Mouse (Mus musculus) macrophage (primary cell): ENCODE data around the gene Syt8. TPM values are rescaled to one million over a fixed set of nuclear protein-coding genes. Genes with fewer than 3 reads are reported as not detected.

Experiments
- H3K27ac ChIP-seq: fragments of 350-480 bp; formaldehyde crosslinking; 2 replicates; pipeline ENCODE4 v1.9.0; 2021
- H3K36me3 ChIP-seq: fragments of 350-480 bp; formaldehyde crosslinking; 2 replicates; pipeline ENCODE4 v1.9.0; 2021; ENCODE audit errors: inconsistent target
- H3K4me3 ChIP-seq: fragments of 350-480 bp; formaldehyde crosslinking; 2 replicates; pipeline ENCODE4 v1.9.0; 2021; ENCODE audit errors: inconsistent target
- H3K79me2 ChIP-seq: fragments of 350-480 bp; formaldehyde crosslinking; 2 replicates; pipeline ENCODE4 v1.9.0; 2021; ENCODE audit errors: inconsistent target
- WGBS: methylation state at CpG from one replicate; pipeline ENCODE4 v1.1.7; 2026; ENCODE audit warnings: inconsistent platforms; ENCODE audit not compliant: missing documents; 5-methylcytosine and 5-hydroxymethylcytosine counted together
- polyA plus RNA-seq: library from polyadenylated mRNA; stranded (reverse); fragments of 250-400 nt; gene quantifications from 3 replicates; pipeline ENCODE4 v1.2.4, GENCODE M21; 2018; ENCODE audit warnings: inconsistent platforms

Gene Syt8
- polyA plus RNA-seq, 1 experiment from 2014 or later: 4.8 TPM

GRCm38 (mm10) chr7:142470808-142471413 lies 36.3 kb downstream of the Syt8 start:
- Histone ChIP-seq H3K36me3 (no peaks in the 10 kb centered on the region), H3K4me3 (no peak overlapping the region), H3K79me2 (peaks cover 99% of the 10 kb centered on the region), H3K27ac (peak overlapping the region; percentile 27)
- WGBS: 52% methylated on average over 4 of the region's 4 CpGs

GRCm38 (mm10) chr7:142471414-142471861 lies 36.8 kb downstream of the Syt8 start:
- Histone ChIP-seq H3K79me2 (peaks cover 99% of the 10 kb centered on the region), H3K36me3 (no peaks in the 10 kb centered on the region), H3K27ac (no peak overlapping the region), H3K4me3 (no peak overlapping the region)
- WGBS: 84% methylated on average over 5 of the region's 6 CpGs

GRCm38 (mm10) chr7:142471884-142472570 lies 37.4 kb downstream of the Syt8 start:
- WGBS: 69% methylated on average over 15 of the region's 15 CpGs
- Histone ChIP-seq H3K4me3 (no peak overlapping the region), H3K36me3 (no peaks in the 10 kb centered on the region), H3K79me2 (peaks cover 99% of the 10 kb centered on the region), H3K27ac (no peak overlapping the region)

- 98% methylated on average over 4 of the region's 4 CpGs for WGBS
- Histone ChIP-seq H3K4me3 (no peak overlapping the region), H3K27ac (no peak overlapping the region), H3K79me2 (peaks cover 99% of the 10 kb centered on the region), H3K36me3 (no peaks in the 10 kb centered on the region)
Observed at GRCm38 (mm10) chr7:142472936-142473335, 38.3 kb downstream of the Syt8 start.

- Histone ChIP-seq H3K4me3 (no peak overlapping the region), H3K27ac (no peak overlapping the region), H3K79me2 (peaks cover 99% of the 10 kb centered on the region), H3K36me3 (no peaks in the 10 kb centered on the region)
- 96% methylated on average over 2 of the region's 2 CpGs for WGBS
Observed at GRCm38 (mm10) chr7:142473476-142473875, 38.8 kb downstream of the Syt8 start.

GRCm38 (mm10) chr7:142474799-142475198 lies 40.1 kb downstream of the Syt8 start:
- Histone ChIP-seq H3K79me2 (peaks cover 99% of the 10 kb centered on the region), H3K27ac (no peak overlapping the region), H3K36me3 (no peaks in the 10 kb centered on the region), H3K4me3 (no peak overlapping the region)
- 99% methylated on average over 8 of the region's 14 CpGs for WGBS

GRCm38 (mm10) chr7:142475641-142476040 lies 41.0 kb downstream of the Syt8 start:
- Histone ChIP-seq H3K4me3 (no peak overlapping the region), H3K36me3 (no peaks in the 10 kb centered on the region)
- 90% methylated on average over 7 of the region's 7 CpGs for WGBS

GRCm38 (mm10) chr7:142476271-142476670 lies 41.6 kb downstream of the Syt8 start:
- no peaks in the 10 kb centered on the region for H3K36me3 ChIP-seq
- 94% methylated on average over 5 of the region's 5 CpGs for WGBS
- no peak overlapping the region for H3K4me3 ChIP-seq
- H3K79me2 ChIP-seq: peaks cover 99% of the 10 kb centered on the region
- no peak overlapping the region for H3K27ac ChIP-seq

More at GRCm38 (mm10) chr7:142475641-142476040, 41.0 kb downstream of the Syt8 start:
- no peak overlapping the region for H3K27ac ChIP-seq
- H3K79me2 ChIP-seq: peaks cover 99% of the 10 kb centered on the region

GRCm38 (mm10) chr7:142476795-142477452 lies 42.3 kb downstream of the Syt8 start:
- H3K79me2 ChIP-seq: peaks cover 96% of the 10 kb centered on the region
- no peaks in the 10 kb centered on the region for H3K36me3 ChIP-seq
- 94% methylated on average over 13 of the region's 13 CpGs for WGBS
- no peak overlapping the region for H3K27ac ChIP-seq
- no peak overlapping the region for H3K4me3 ChIP-seq

GRCm38 (mm10) chr7:142478001-142478400 lies 43.4 kb downstream of the Syt8 start:
- H3K27ac ChIP-seq: no peak overlapping the region
- peaks cover 92% of the 10 kb centered on the region for H3K79me2 ChIP-seq
- H3K36me3 ChIP-seq: no peaks in the 10 kb centered on the region
- 96% methylated on average over 6 of the region's 6 CpGs for WGBS
- H3K4me3 ChIP-seq: no peak overlapping the region

GRCm38 (mm10) chr7:142478574-142478973 lies 43.9 kb downstream of the Syt8 start:
- Histone ChIP-seq H3K79me2 (peaks cover 86% of the 10 kb centered on the region), H3K4me3 (no peak overlapping the region), H3K36me3 (no peaks in the 10 kb centered on the region), H3K27ac (no peak overlapping the region)
- 93% methylated on average over 2 of the region's 2 CpGs for WGBS

- Histone ChIP-seq H3K27ac (no peak overlapping the region), H3K36me3 (peaks cover 5% of the 10 kb centered on the region; the same call in 1 of the 2 replicates), H3K4me3 (no peak overlapping the region), H3K79me2 (peaks cover 78% of the 10 kb centered on the region)
Observed at GRCm38 (mm10) chr7:142479307-142479706, 44.7 kb downstream of the Syt8 start.

GRCm38 (mm10) chr7:142479886-142480285 lies 45.2 kb downstream of the Syt8 start:
- Histone ChIP-seq H3K27ac (no peak overlapping the region), H3K79me2 (peaks cover 74% of the 10 kb centered on the region), H3K36me3 (peaks cover 8% of the 10 kb centered on the region; the same call in 1 of the 2 replicates), H3K4me3 (no peak overlapping the region)
- WGBS: 98% methylated on average over 3 of the region's 3 CpGs

- WGBS: 80% methylated on average over 3 of the region's 3 CpGs
- H3K4me3 ChIP-seq: no peak overlapping the region
- H3K27ac ChIP-seq: no peak overlapping the region
- peaks cover 16% of the 10 kb centered on the region; the same call in 1 of the 2 replicates for H3K36me3 ChIP-seq
- peaks cover 66% of the 10 kb centered on the region for H3K79me2 ChIP-seq
Observed at GRCm38 (mm10) chr7:142480661-142481060, 46.0 kb downstream of the Syt8 start.

- 47% methylated on average over 5 of the region's 5 CpGs for WGBS
- no peak overlapping the region for H3K27ac ChIP-seq
- H3K79me2 ChIP-seq: peaks cover 61% of the 10 kb centered on the region
- H3K36me3 ChIP-seq: peaks cover 21% of the 10 kb centered on the region; the same call in 1 of the 2 replicates
- H3K4me3 ChIP-seq: no peak overlapping the region
Observed at GRCm38 (mm10) chr7:142481186-142481567, 46.5 kb downstream of the Syt8 start.
